Mouse (Mus musculus) fibroblast of lung, adult 2 months (primary cell): Measurements from ENCODE around the gene Hjurp.
A peak's percentile ranks its signal among the peaks of the same experiment; 100 is the strongest.

Experiments used
- DNase-seq: peaks from one replicate; pipeline ENCODE4 v3.0.0-alpha.2; 2011; ENCODE audit warnings: low read depth

Gene Hjurp

GRCm38 (mm10) chr1:88279111-88280005 lies 1.9 kb upstream of the Hjurp start:
- DNase-seq = peak; percentile 71

- no peak for DNase-seq
Observed at GRCm38 (mm10) chr1:88277818-88278511, 532 bp upstream of the Hjurp start.

GRCm38 (mm10) chr1:88276524-88277097 lies 822 bp downstream of the Hjurp start:
- DNase-seq = no peak

GRCm38 (mm10) chr1:88275698-88276523 lies 1.5 kb downstream of the Hjurp start:
- DNase-seq = no peak

GRCm38 (mm10) chr1:88275078-88275680 lies 2.3 kb downstream of the Hjurp start:
- DNase-seq = no peak

GRCm38 (mm10) chr1:88274371-88275077 lies 2.9 kb downstream of the Hjurp start:
- DNase-seq = no peak

- DNase-seq = no peak
Observed at GRCm38 (mm10) chr1:88273832-88274231, 3.6 kb downstream of the Hjurp start.

- no peak for DNase-seq
Observed at GRCm38 (mm10) chr1:88273326-88273725, 4.1 kb downstream of the Hjurp start.

- no peak for DNase-seq
Observed at GRCm38 (mm10) chr1:88272851-88273250, 4.6 kb downstream of the Hjurp start.

GRCm38 (mm10) chr1:88269539-88270309 lies 7.7 kb downstream of the Hjurp start:
- no peak for DNase-seq

GRCm38 (mm10) chr1:88268070-88268469 lies 9.4 kb downstream of the Hjurp start:
- DNase-seq = no peak

GRCm38 (mm10) chr1:88267489-88267888 lies 9.9 kb downstream of the Hjurp start:
- no peak for DNase-seq

GRCm38 (mm10) chr1:88266123-88266522 lies 11.3 kb downstream of the Hjurp start:
- no peak for DNase-seq

GRCm38 (mm10) chr1:88264869-88265240 lies 12.6 kb downstream of the Hjurp start:
- no peak for DNase-seq

GRCm38 (mm10) chr1:88264237-88264868 lies 13.1 kb downstream of the Hjurp start:
- DNase-seq = no peak

GRCm38 (mm10) chr1:88263778-88264177 lies 13.7 kb downstream of the Hjurp start:
- no peak for DNase-seq

- no peak for DNase-seq
Observed at GRCm38 (mm10) chr1:88262961-88263360, 14.5 kb downstream of the Hjurp start.

GRCm38 (mm10) chr1:88262255-88262654 lies 15.2 kb downstream of the Hjurp start:
- DNase-seq = peak; percentile 85

GRCm38 (mm10) chr1:88261706-88262105 lies 15.7 kb downstream of the Hjurp start:
- no peak for DNase-seq
